Mouse (Mus musculus) myocyte (in vitro differentiated cells): Measurements from ENCODE around the gene Col9a1.

ENCODE experiments used
- CEBPB ChIP-seq: IDR thresholded peaks from 2 replicates; pipeline ENCODE4 v1.6.1; 2011; ENCODE audit warnings: mild to moderate bottlenecking, moderate library complexity; ENCODE audit not compliant: poor library complexity, insufficient read depth, severe bottlenecking
- E2F4 ChIP-seq: IDR thresholded peaks from one replicate; pipeline ENCODE4 v1.6.1; 2011; ENCODE audit warnings: mild to moderate bottlenecking, control low read depth, moderate library complexity; ENCODE audit not compliant: insufficient read depth
- MAX ChIP-seq: IDR thresholded peaks from one replicate; pipeline ENCODE4 v1.6.1; 2011; ENCODE audit warnings: low read depth, mild to moderate bottlenecking, control low read depth
- POLR2A ChIP-seq: IDR thresholded peaks from one replicate; pipeline ENCODE4 v1.6.1; 2011; ENCODE audit warnings: low read depth, mild to moderate bottlenecking, control low read depth, moderate library complexity; ENCODE audit not compliant: insufficient read length
- POLR2AphosphoS2 ChIP-seq: IDR thresholded peaks from one replicate; pipeline ENCODE4 v1.6.1; 2011; ENCODE audit warnings: low read depth, control low read depth; ENCODE audit not compliant: insufficient read length
- REST ChIP-seq: IDR thresholded peaks from one replicate; pipeline ENCODE4 v1.6.1; 2011; ENCODE audit warnings: mild to moderate bottlenecking, control low read depth, moderate library complexity; ENCODE audit not compliant: insufficient read depth, insufficient read length
- SRF ChIP-seq: IDR thresholded peaks from one replicate; pipeline ENCODE4 v1.6.1; 2011; ENCODE audit warnings: low read depth; ENCODE audit not compliant: control insufficient read depth, insufficient read length
- TCF12 ChIP-seq: IDR thresholded peaks from one replicate; pipeline ENCODE4 v1.6.1; 2011; ENCODE audit warnings: mild to moderate bottlenecking, control low read depth; ENCODE audit not compliant: poor library complexity, insufficient read depth, severe bottlenecking
- USF1 ChIP-seq: IDR thresholded peaks from one replicate; pipeline ENCODE4 v1.6.1; 2011; ENCODE audit warnings: low read depth, mild to moderate bottlenecking, control low read depth, moderate library complexity

DNA sequence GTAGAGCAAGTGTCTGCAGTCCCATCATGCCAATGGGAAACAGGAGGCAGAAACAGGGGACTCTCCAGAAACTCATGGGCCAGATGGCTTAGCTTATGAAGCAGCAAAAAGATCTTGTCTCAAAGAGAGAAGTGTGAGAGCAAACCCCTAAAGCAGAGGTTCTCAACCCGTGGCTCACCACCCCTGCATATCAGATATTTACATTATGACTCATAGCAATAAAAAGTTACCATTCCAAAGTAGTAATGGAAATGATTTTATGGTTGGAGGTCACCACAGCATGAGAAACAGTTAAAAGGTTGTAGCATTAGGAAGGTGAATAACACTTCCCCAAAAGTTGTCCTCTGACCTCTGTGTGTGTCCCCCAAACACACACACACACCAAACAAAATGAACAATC lies 58.9 kb downstream of the Col9a1 start:
- TF ChIP-seq E2F4 (no peak), TCF12 (no peak), USF1 (no peak), POLR2A (no peak), SRF (no peak), POLR2AphosphoS2 (no peak), REST (no peak), CEBPB (no peak), MAX (no peak)
